Mouse (Mus musculus) G1E (cell line): Measurements from ENCODE around the gene Eya4.

Experiments
- CTCF ChIP-seq: IDR thresholded peaks from 2 replicates; pipeline ENCODE4 v1.5.1; 2012; ENCODE audit warnings: low read depth, low read length, inconsistent platforms, mixed read lengths
- GATA1 ChIP-seq: IDR thresholded peaks from 2 replicates; pipeline ENCODE4 v1.6.1; 2012; ENCODE audit warnings: borderline replicate concordance, low read length, inconsistent platforms, mixed read lengths
- POLR2AphosphoS5 ChIP-seq: IDR thresholded peaks from 2 replicates; pipeline ENCODE4 v1.6.1; 2012; ENCODE audit warnings: low read depth, low read length, inconsistent platforms; ENCODE audit not compliant: insufficient replicate concordance
- TAL1 ChIP-seq: conservative IDR thresholded peaks from 2 replicates; pipeline ENCODE4 v1.6.1; 2012; ENCODE audit warnings: low read depth, low read length, inconsistent platforms, mixed read lengths

DNA sequence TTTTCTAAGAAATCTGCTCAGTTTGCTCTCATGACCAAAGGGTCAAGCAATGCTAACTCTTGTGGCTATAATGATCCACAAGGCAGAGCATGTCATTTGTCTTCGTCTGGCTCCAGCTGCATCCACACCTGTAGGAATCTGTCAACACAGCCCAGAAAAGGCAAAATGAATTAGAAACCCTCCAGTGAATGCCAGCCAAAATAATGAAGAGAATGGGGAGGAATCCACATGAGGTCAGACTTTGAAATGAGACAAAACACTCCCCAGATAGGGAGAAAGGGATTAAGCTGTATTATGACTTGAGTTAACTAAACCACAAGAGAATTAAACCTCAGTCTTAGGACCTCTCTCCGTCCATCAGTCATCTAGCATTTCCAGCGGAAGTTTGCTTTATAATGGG lies 130.2 kb downstream of the Eya4 start:
- no peak for TF ChIP-seq CTCF
- no peak for TF ChIP-seq TAL1
- TF ChIP-seq POLR2AphosphoS5, result no peak
- no peak for TF ChIP-seq GATA1
